Mouse (Mus musculus): ENCODE data around the gene Dusp14.

DNA sequence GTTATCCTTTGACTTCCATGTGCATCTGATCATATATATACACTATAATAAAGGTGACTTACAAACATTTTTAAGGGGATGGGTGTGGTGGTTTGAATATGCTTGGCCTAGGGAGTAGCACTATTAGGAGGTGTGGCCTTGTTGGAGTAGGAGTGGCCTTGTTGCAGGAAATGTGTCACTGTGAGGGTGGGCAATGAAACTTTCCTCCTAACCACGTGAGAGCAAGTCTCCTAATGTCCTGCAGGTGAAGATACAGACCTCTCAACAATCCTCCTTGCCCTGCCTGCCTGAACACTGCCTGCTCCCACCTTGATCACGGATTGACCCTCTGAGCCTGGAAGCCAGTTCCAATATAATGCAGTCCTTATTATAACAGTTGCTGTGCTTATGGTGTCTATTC is 38.1 kb upstream of the Dusp14 start:
- TF ChIP-seq CTCF (IDR thresholded peaks at IDR 0.05; ENCODE audit: extremely low read depth, insufficient read depth, insufficient read length, insufficient replicate concordance) (no peak), POLR2A (IDR thresholded peaks at IDR 0.05; ENCODE audit: low read depth, low read length) (no peak)
